Mouse (Mus musculus) thymus, adult 2 months (tissue): ENCODE measurements around the gene Nmt1. TPM values are rescaled to one million over a fixed set of nuclear protein-coding genes. Genes with fewer than 3 reads are reported as not detected.

Source experiments
- DNase-seq: peaks from one replicate; pipeline ENCODE4 v3.0.0; 2021
- H3K27ac ChIP-seq: fragments of 200-500 bp; 2 replicates; pipeline ENCODE4 v1.5.1; 2012; ENCODE audit warnings: low read length, control low read depth; ENCODE audit not compliant: control insufficient read depth, insufficient read depth
- H3K27me3 ChIP-seq: fragments of 200-500 bp; 2 replicates; pipeline ENCODE4 v1.6.1; 2012; ENCODE audit warnings: mild to moderate bottlenecking, low read length, moderate library complexity, mixed read lengths; ENCODE audit not compliant: control insufficient read depth, insufficient read depth
- H3K36me3 ChIP-seq: fragments of 200-500 bp; 2 replicates; pipeline ENCODE4 v1.6.1; 2012; ENCODE audit warnings: mild to moderate bottlenecking, low read length, moderate library complexity; ENCODE audit not compliant: control insufficient read depth, insufficient read depth
- H3K4me1 ChIP-seq: fragments of 200-500 bp; replicated peaks from 2 replicates; pipeline ENCODE4 v1.6.1; 2012; ENCODE audit warnings: low read length; ENCODE audit not compliant: control insufficient read depth, insufficient read depth
- H3K4me3 ChIP-seq: fragments of 200-500 bp; 2 replicates; pipeline ENCODE4 v1.5.1; 2012; ENCODE audit warnings: mild to moderate bottlenecking, low read length, control low read depth, moderate library complexity; ENCODE audit not compliant: control insufficient read depth, insufficient read depth
- CTCF ChIP-seq: fragments of 200-500 bp; IDR thresholded peaks from 2 replicates; pipeline ENCODE4 v1.5.1; 2012; ENCODE audit warnings: mild to moderate bottlenecking, control low read depth, low read length, moderate library complexity, borderline replicate concordance; ENCODE audit not compliant: control insufficient read depth, poor library complexity, insufficient read depth; ENCODE audit errors: extremely low read depth
- POLR2A ChIP-seq: fragments of 200-500 bp; IDR thresholded peaks from 2 replicates; pipeline ENCODE4 v1.6.1; 2012; ENCODE audit warnings: mild to moderate bottlenecking, low read length, control low read depth, moderate library complexity; ENCODE audit not compliant: control insufficient read depth, poor library complexity, insufficient read depth; ENCODE audit errors: extremely low read depth
- WGBS: fragments of 180-500 bp; shearing (Covaris S2); methylation state at CpG from one replicate; pipeline ENCODE4 v1.1.7; 2018; 5-methylcytosine and 5-hydroxymethylcytosine counted together
- polyA plus RNA-seq: library from polyadenylated mRNA; depleted of rRNA; stranded (reverse); fragments of >200 nt; gene quantifications from 2 replicates; pipeline ENCODE4 v1.2.3, GENCODE M21; 2012; rRNA removed

Gene Nmt1
- 52.5 and 60.8 TPM in 2 replicates for polyA plus RNA-seq

DNA sequence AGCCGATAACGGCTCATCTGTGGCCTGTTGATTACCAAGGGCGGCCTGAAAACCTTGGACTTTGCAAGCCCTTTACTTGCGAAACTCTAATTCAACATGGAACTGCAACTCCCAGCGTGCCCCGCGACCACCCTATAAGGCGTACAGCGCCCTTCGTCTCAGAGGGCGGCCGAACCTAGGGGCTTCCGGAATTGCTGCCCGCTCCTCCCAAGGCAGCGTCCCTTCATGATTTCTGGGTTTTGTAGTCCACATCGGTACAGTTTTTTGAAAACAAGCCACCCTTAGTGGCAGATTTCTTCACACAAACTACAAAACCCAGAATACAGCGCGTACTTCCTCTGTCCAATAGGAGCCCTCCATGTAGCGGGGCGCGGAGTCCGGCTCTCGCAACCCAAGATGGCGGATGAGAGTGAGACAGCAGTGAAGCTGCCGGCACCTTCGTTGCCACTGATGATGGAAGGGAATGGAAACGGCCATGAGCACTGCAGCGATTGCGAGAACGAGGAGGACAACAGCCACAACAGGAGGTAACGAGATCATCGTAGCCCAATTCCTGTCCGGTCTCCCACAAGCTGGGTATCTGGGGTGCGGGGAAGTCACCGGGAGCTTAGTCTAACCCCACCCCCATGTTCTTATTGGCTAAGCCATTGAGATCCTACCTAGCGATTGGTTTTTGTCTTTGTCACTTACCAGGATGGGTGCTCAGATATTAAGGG, at the start of gene Nmt1, which contains the start of gene Dcakd:
TSS of gene Nmt1 (plus strand) at position 15 of the 716 bp plus-strand sequence.
TSS of gene Dcakd (minus strand) at position 158 of the 716 bp plus-strand sequence.
- Histone ChIP-seq H3K36me3 (no peaks in the 10 kb centered on the region), H3K27ac (peak within 1 kb of the TSS; percentile 15; the same call in 1 of the 2 replicates), H3K4me3 (peak within 1 kb of the TSS; percentile 83), H3K4me1 (peaks cover 2% of the 10 kb centered on the region), H3K27me3 (no peaks in the 10 kb centered on the region)
- peak; percentile 67 for TF ChIP-seq POLR2A
- no peak for TF ChIP-seq CTCF
- under 1% methylated on average over 36 of the region's 36 CpGs for WGBS
- DNase-seq: peak; percentile 91

DNA sequence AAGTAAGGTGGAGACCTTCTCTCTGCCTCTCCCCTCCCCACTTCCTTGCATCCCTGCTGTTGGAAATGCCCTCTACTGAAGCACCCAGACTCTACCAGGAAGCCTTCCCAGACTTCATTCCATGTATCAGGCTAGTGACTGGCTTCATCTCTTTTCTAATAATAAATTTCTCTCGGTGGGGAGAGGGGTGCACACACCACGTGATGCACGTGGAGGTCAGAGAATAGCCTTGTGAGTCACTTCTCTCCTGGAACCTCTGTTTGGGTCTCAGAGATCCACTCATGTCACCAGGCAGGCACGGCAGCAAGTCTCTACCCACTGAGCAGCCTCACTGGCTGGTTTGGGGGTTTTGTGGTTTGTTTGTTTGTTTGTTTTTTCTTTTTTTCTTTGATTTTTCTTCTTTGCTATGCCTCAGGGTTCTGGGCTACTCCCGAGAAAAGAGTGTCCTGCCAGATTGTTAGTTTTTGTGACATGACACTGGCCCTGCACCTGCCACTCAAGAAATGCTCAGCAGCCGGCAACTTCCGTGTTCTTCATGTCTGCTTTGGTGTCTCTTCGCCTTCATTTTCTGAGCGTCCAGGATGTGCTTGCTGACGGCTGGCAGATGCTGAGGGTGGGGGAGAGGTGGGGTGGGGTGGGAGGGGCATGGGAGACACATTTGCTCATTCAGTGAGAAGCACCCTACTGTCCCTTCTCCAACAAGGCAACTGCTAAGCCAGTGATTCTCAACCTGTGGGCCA, 46.7 kb upstream of the Nmt1 start:
- no peaks in the 10 kb centered on the region for H3K27me3 ChIP-seq
- H3K27ac ChIP-seq: no peak overlapping the region
- peaks cover 6% of the 10 kb centered on the region for H3K4me1 ChIP-seq
- no peaks in the 10 kb centered on the region for H3K36me3 ChIP-seq
- WGBS: 36% methylated on average over 10 of the region's 10 CpGs
- no peak for TF ChIP-seq CTCF
- TF ChIP-seq POLR2A: no peak
- DNase-seq: no peak
- no peak overlapping the region for H3K4me3 ChIP-seq

DNA sequence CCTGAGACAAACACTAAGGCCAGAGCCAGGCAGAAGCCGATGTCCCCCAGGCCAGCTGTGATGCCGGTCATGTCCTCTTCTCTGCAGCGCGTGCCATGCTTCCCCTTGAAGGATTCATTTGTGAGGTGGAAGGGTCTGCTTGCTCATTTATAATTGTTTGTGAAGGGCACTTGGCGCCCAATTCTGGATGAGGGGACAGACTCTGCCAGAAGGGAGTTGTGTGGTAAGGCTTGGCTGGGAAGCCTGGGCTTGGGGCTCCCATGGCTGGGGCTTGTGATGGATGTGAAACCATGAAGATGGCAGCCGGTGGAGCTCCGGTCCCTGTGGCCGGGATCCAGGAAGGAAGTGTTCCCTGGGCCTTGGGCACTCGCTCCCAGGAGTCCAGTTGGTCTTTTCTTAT, 43.9 kb upstream of the Nmt1 start:
- no peaks in the 10 kb centered on the region for H3K36me3 ChIP-seq
- H3K4me3 ChIP-seq: no peak overlapping the region
- 96% methylated on average over 9 of the region's 9 CpGs for WGBS
- no peak overlapping the region for H3K27ac ChIP-seq
- TF ChIP-seq POLR2A: no peak
- TF ChIP-seq CTCF: no peak
- H3K27me3 ChIP-seq: no peaks in the 10 kb centered on the region
- peaks cover 6% of the 10 kb centered on the region for H3K4me1 ChIP-seq
- DNase-seq: no peak

DNA sequence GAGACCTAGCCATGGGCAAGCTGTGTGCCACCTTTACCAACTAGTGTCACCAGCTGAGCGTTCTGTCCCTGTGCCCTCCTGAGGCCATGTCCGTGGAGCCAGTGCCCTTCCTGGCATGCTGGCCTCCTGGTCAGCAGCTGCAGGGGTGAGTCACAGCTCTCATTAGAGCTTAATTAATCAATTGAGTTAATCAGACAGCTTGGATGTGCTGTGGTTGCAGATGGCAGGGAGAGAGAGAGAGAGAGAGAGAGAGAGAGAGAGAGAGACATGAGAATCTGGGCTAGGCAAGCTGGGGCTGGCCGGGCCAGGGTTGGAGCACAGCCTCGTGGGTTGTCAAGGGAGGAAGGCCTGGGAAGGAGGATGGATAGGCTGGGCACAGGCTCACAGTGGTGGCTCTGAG, 43.4 kb upstream of the Nmt1 start:
- Histone ChIP-seq H3K27ac (no peak overlapping the region), H3K36me3 (no peaks in the 10 kb centered on the region), H3K4me3 (no peak overlapping the region), H3K27me3 (no peaks in the 10 kb centered on the region), H3K4me1 (peaks cover 6% of the 10 kb centered on the region)
- DNase-seq: no peak
- WGBS: 79% methylated on average over 4 of the region's 4 CpGs
- no peak for TF ChIP-seq CTCF
- no peak for TF ChIP-seq POLR2A

DNA sequence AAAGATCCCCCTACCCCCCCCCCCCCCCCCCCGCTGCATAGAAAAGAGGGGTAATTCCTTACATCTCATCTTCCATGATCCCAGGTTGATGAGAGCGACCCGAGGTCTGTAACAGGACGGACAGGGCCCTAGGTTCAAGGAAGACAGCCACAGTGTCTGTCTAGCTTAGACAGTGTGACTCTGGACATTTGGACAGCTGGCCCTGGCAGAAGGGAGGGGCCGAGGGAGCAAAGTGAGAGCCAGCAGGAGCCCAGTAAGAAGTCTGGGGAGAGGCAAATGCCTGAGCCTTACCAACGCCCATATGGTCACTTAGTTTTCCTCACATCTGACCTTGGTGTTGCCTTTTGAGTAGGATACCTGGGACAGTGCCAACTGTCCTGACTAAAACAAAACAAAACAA, 42.8 kb upstream of the Nmt1 start:
- H3K36me3 ChIP-seq: no peaks in the 10 kb centered on the region
- H3K27me3 ChIP-seq: peaks cover 3% of the 10 kb centered on the region; the same call in 1 of the 2 replicates
- no peak overlapping the region for H3K27ac ChIP-seq
- TF ChIP-seq CTCF (no peak), POLR2A (no peak)
- H3K4me3 ChIP-seq: no peak overlapping the region
- WGBS: 81% methylated on average over 6 of the region's 6 CpGs
- peaks cover 11% of the 10 kb centered on the region for H3K4me1 ChIP-seq
- no peak for DNase-seq

DNA sequence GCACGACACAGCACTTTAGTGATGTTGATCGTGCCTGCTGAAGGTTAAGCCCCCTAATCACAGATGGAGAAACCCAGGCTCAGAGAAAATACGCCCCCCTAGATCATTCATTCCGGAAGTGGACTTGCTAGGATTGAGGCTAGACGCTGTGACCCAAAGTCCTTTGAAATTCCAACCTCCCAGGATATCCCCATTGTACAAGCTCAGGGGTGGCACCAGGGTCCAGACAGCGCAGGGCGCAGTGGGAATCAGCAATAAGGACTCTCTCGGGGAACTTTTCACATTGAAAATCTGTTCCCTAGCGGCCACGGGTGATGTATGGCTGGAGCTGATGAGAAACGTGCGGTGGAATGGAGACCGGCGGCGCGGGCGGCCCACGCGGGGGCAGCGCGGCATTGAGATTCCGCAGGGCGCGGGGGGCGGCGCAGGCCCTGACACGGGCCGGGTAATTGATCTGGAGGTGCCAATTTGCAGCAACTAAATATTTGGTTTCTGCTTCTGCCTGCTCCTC, 38.3 kb upstream of the Nmt1 start:
- TF ChIP-seq CTCF: no peak
- TF ChIP-seq POLR2A: no peak
- Histone ChIP-seq H3K27me3 (peaks cover 3% of the 10 kb centered on the region; the same call in 1 of the 2 replicates), H3K4me1 (peaks cover 6% of the 10 kb centered on the region), H3K4me3 (no peak overlapping the region), H3K36me3 (no peaks in the 10 kb centered on the region), H3K27ac (no peak overlapping the region)
- 16% methylated on average over 28 of the region's 28 CpGs for WGBS
- no peak for DNase-seq
